Mouse (Mus musculus) CD4-positive helper T cell, adult 2 months (primary cell): ENCODE results near the gene Asap3.

ENCODE experiments used
- DNase-seq: peaks from one replicate; pipeline ENCODE4 v3.0.0-alpha.2; 2012; ENCODE audit warnings: low read depth, missing footprints, low spot score

The Asap3 gene

GRCm38 (mm10) chr4:136249780-136250179 lies 43.6 kb downstream of the Asap3 start:
- DNase-seq, result no peak

- no peak for DNase-seq
These were observed 49.8 kb downstream of the Asap3 start for GRCm38 (mm10) chr4:136255919-136256318.

- DNase-seq, result no peak
These were observed 50.5 kb downstream of the Asap3 start for GRCm38 (mm10) chr4:136256696-136257095.

- no peak for DNase-seq
These were observed 53.8 kb downstream of the Asap3 start for GRCm38 (mm10) chr4:136259916-136260315.

DNA sequence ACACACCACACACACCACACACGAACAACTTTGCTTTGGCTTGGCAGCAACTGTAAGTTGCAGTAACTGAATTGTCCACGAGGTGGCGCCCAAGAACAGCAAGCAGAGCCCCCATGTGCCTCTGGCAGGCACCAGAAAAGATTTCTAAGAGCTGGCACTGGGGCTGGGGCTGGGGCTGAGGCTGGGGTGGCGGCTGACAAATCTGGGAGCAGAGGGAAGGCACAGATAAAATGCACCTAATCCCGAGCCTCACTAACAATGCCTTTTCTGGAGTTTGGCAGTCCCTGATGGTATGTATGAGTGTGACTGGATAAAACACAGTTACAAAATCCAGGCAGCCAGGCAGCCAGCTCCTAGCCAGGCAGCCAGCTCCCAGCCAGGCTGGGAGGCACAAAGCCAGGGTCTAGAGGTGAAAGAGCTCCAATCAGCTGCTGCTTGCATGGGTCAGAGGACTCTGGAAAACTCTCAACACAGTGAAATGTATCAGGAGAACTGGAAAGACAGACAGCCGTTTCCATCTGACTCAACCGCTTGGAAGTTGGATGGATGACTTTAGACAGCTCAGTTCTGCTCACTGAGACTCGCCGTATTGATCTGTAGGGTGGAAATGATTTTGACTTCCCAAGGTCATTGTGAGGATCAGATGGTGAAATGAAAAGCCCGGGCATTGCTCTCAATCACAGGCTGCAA lies 54.5 kb downstream of the Asap3 start:
- peak; percentile 82 for DNase-seq

DNA sequence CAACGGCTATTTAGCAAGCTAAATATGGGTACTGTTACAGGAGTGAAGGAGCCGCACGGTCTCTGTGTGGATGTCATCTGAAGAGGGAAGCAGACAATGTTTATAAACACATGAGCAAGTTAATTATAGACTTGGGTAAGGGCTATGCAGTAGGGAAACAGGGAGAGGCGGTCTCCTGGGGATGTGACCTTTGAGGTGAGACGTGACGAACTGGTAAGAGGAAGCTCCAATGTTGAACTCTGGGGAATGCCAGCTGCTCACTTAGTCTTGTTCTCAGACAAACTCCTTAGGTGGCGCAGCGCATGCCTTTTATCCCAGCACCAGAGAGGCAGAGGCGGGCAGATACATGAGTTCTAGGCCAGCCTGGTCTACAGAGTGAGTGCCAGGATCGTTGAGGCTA lies 55.7 kb downstream of the Asap3 start:
- no peak for DNase-seq

GRCm38 (mm10) chr4:136263555-136263954 lies 57.4 kb downstream of the Asap3 start:
- DNase-seq, result no peak

DNA sequence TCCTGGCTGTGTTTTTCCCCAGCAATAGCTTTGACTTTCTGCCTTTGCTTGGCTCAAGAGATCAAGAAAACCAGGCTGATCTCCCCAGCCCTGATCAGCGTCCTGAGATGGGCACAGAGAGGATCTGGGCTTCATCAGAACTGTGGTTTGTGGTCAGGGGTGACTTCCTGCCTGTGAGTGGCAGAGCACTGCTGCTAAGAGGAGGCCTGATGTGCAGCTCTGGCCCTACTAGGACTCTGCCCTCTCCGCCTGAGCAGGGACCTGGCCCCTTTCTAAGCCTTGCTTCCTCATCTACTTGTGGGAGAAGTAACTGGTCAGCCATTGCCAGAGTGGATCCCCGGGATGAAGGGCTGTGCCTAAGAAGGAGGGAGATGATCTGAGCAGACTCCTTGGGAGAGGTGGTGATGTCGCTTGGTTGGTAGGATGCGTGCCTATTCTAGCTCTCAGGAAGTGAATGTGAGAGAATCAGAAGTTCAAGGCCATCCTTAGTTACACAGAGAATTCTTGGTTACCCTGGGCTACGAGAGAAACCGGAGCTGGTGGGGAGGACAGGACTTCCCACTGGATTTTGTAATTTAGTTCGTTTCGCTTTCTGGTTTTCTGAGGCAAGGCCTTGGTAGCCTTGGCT lies 60.7 kb downstream of the Asap3 start:
- peak; percentile 78 for DNase-seq

GRCm38 (mm10) chr4:136268912-136269311 lies 62.7 kb downstream of the Asap3 start:
- DNase-seq, result no peak

DNA sequence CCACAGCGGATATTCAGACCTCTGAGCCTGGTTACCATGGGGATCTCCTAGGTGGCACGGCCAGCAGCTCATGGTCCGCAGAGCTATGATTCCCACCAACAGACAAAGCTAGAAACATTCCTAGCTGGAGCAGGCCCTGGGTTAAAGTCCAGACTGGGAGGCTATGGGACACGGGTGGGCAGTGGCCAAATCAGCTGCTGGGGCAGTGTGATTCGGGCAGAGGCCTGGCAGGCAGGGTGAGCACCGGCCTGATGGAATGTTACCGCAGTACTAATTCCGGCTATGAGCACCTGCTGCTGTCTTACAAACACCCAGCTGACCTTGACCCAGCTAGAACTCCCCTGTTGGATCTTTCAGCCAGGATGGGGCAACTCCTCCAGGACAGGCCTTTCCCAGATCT lies 64.5 kb downstream of the Asap3 start:
- no peak for DNase-seq

DNA sequence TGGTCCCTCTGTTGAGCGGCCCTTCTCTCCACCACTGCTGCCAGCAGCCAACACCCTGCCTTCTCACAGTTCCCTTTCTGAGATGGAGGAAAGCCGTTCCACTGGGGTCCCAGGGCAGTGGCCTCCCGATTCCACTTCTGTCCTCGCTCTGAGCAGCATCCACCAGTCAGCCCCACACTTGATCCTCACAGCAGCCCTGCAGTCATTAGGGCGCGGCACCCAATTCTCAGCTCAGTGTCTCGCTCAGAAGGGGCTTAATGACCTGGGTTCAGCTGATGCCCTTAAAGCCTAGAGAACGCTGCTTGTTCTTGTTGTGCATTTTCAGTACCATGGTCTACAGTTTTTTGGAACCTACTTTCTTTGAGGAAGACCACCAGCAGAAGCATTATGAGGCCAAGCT lies 74.9 kb downstream of the Asap3 start:
- DNase-seq, result no peak

- DNase-seq, result peak; percentile 39
These were observed 75.4 kb downstream of the Asap3 start for GRCm38 (mm10) chr4:136281611-136282010.

GRCm38 (mm10) chr4:136282621-136283480 lies 76.7 kb downstream of the Asap3 start:
- no peak for DNase-seq

DNA sequence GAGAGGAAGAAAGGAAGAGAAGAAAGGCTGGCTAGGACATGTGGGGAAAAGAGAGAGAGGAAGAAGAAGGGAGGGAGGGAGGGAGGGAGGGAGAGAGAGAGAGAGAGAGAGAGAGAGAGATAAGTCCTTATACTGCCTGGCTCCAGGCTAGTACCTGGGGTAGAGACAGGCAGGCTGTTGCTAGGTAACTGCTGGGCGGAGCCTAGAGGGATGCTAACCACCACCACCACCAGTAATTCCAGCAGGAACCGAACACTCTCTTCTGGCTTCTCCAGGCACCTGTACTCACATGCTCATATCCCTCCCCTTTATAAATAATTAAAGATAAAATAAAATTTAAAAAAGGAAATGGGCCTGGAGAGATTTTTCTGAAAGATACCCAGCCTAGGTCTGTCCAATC lies 77.6 kb downstream of the Asap3 start:
- DNase-seq, result peak; percentile 19

- no peak for DNase-seq
These were observed 78.3 kb downstream of the Asap3 start, which contains the start of gene Zfp46 for GRCm38 (mm10) chr4:136284455-136284854. TSS of gene Zfp46 (plus strand) at chr4:136284683.

GRCm38 (mm10) chr4:136284891-136285290 lies 78.7 kb downstream of the Asap3 start:
- no peak for DNase-seq

GRCm38 (mm10) chr4:136285348-136285810 lies 79.2 kb downstream of the Asap3 start:
- DNase-seq, result peak; percentile 91

- DNase-seq, result peak; percentile 97
These were observed 79.7 kb downstream of the Asap3 start for GRCm38 (mm10) chr4:136285811-136286371.

- no peak for DNase-seq
These were observed 84.0 kb downstream of the Asap3 start for GRCm38 (mm10) chr4:136289918-136290780.

DNA sequence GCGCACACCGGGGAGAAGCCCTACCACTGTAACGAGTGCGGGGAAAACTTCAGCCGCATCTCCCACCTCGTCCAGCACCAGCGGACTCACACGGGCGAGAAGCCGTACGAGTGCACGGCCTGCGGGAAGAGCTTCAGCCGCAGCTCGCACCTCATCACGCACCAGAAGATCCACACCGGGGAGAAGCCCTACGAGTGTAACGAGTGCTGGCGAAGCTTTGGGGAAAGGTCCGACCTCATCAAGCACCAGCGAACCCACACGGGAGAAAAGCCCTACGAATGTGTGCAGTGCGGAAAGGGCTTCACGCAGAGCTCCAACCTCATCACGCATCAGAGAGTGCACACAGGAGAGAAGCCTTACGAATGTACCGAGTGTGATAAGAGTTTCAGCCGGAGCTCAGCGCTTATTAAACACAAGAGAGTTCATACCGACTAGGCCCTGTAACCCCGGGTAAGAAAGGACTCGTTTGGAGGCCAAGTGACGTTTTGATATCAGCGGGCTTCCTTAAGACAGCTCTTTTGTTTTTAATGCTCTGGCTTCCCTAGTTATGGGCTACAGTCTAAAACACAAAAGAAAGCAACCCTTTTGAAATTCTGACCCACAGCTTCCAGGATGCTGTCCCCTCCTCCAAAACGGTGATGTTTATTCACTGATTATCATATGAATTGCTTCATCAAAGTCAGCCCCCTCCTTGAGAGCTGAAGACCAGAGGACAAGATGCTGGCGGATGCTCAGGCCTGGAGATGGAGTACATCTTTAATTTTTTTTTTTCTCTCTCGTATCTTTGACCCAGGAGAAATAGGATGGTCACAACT lies 84.8 kb downstream of the Asap3 start:
- no peak for DNase-seq
